Mouse (Mus musculus): ENCODE measurements around the gene Tulp3.

- TF ChIP-seq CTCF (IDR thresholded peaks at IDR 0.05; ENCODE audit: control insufficient read depth, insufficient read depth, insufficient replicate concordance, low read depth, low read length), result no peak
- TF ChIP-seq POLR2A (IDR thresholded peaks at IDR 0.05; ENCODE audit: control insufficient read depth, low read depth, low read length), result no peak
Measured at GRCm38 (mm10) chr6:128389185-128389584, 33.5 kb upstream of the Tulp3 start.

Measured in testis, adult 2 months (tissue).